Mouse (Mus musculus) liver, postnatal 0 days (tissue): Measurements from ENCODE around the gene Sash1.

ENCODE experiments used
- CTCF ChIP-seq: sonication (generic); IDR thresholded peaks from 2 replicates; pipeline ENCODE4 v1.5.1; 2016; ENCODE audit warnings: antibody characterized with exemption, low read depth
- EP300 ChIP-seq: IDR thresholded peaks from 2 replicates; pipeline ENCODE4 v1.6.1; 2016; ENCODE audit warnings: antibody characterized with exemption, low read depth, mild to moderate bottlenecking

GRCm38 (mm10) chr10:8915755-8916154 is 29.9 kb upstream of the Sash1 start:
- no peak for TF ChIP-seq CTCF
- no peak for TF ChIP-seq EP300
